Mouse (Mus musculus) layer of hippocampus, adult 6 months (tissue): ENCODE results near the gene Ush2a. TPM values are rescaled to one million over a fixed set of nuclear protein-coding genes. Genes with fewer than 3 reads are reported as not detected.

Source experiments
- long read RNA-seq, 2 experiments: library from polyadenylated mRNA; unstranded; transcript quantifications; one replicate each; pipeline ENCODE4 v2.0.0; 2019 to 2020
- polyA plus RNA-seq: library from polyadenylated mRNA; unstranded; fragments of <200 nt; fragmentation: Nextera tagmentation; gene quantifications from 2 replicates; pipeline ENCODE4 v1.2.3, GENCODE M21; 2021

The Ush2a gene
- not detected in 2 replicates for polyA plus RNA-seq
- long read RNA-seq, experiment 1 = 0 reads
- long read RNA-seq, experiment 2 = 0 reads

DNA sequence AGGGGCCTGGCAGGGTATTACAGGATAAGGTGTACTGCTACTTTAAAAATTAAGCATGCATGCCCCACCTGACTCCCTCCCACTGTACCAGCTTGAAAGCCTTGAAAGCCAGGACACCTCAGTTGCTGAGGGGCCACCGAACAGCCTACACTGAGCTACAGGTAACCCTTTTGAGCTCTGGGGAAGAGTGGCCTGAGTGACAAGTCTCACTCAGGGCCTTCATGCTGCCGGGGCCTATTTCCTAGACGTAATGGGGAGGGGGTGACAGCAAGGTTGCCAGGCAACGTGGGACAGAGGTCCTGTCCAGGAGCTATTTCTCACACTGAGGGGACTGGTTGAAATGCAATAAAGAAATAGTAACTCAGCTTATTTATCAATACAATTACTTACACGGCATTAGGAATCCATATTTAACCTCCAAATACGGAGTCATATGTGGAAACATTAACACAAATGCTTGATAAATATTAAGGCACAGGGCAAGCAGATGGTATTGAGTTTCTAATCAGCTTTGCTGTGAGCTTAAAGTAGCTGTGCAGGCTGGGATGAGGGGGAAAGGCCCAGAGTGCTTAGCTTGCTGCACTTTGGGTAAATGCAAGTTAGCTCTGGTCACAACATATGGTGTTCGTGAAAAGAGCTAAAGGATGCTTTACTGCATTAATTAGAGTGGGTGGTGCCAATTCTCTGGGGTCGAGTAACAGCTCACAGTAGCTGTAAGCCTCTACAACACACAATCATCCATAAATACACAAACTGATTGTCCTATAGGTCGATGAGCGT is at the start of gene Ush2a:
Gene Ush2a, plus strand, starts transcription at position 121 of the 780 bp plus-strand sequence.

GRCm38 (mm10) chr1:189007239-189007979 is 745.6 kb downstream of the Ush2a start, which contains the start of gene Kctd3:
Gene Kctd3, minus strand, starts transcription at chr1:189007841.

